Mouse (Mus musculus): ENCODE measurements around the gene Btrc. TPM values are rescaled to one million over a fixed set of nuclear protein-coding genes. Genes with fewer than 3 reads are reported as not detected.

Btrc gene
- polyA plus RNA-seq, 1 experiment from 2014 or later = 63.7 TPM

Other genes starting within 250 kb of the Btrc start
- gene Tlx1, start 213.1 kb upstream of the Btrc start, polyA plus RNA-seq (2015; fragmentation: Nextera tagmentation; extraction: Ambion mirVana) = 0.88 and 1.8 TPM in 2 replicates
- gene Lbx1, start 127.9 kb upstream of the Btrc start, polyA plus RNA-seq (2015; fragmentation: Nextera tagmentation; extraction: Ambion mirVana) = 9.9 and 12.2 TPM in 2 replicates
- gene Poll, start 196.8 kb downstream of the Btrc start, polyA plus RNA-seq (2015; fragmentation: Nextera tagmentation; extraction: Ambion mirVana) = 12.7 and 13.3 TPM in 2 replicates
- 71.7 and 75.9 TPM in 2 replicates for gene Gm17018, start 196.9 kb downstream of the Btrc start, polyA plus RNA-seq (2015; fragmentation: Nextera tagmentation; extraction: Ambion mirVana)